Mouse (Mus musculus): ENCODE results near the gene Cog6.
"Not testable (repeated sequence)": the region's sequence is repeated elsewhere in the genome, so short reads cannot be mapped to it uniquely, and the experiment has no call there.

Gene Cog6

DNA sequence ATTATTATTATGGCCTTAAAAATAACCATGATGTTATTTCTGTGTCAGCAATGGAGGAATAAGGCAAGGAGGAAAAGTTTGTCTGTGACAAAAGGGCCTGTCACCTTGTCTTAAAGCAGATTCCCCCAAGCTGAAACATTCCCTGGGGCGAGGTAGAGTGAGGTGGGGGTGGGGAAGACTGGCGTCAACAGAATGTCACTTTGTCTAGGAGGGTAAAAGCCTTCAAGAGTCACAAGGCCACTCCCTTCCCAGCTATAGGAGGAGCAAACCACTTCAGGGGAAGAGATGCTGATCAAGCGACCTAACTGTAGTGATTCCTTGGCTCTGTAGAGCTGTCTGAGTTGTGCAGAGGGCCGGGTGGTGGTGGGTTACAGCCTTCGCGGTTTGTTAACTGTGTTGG lies 14.5 kb upstream of the Cog6 start:
- no peak for DNase-seq

DNA sequence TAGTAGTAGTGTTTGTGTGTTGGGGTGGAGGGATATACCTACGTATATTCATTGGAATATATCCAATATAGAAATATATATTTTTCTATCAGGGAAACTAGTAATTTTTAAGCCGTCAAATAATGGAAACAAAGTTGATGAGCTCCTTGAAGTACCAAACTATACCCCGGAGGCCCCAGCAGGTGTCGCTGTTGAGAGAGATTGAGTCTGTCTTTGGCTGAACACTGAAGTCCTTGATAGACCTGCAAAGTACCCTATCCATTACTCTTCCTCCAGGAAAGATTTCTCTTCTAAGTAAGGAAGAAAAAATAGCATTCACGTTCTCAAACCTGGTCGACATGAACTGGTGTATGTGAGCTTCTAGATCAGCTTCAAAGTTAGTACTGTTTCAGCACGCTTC lies 12.0 kb upstream of the Cog6 start:
- peak; percentile 66 for DNase-seq

DNA sequence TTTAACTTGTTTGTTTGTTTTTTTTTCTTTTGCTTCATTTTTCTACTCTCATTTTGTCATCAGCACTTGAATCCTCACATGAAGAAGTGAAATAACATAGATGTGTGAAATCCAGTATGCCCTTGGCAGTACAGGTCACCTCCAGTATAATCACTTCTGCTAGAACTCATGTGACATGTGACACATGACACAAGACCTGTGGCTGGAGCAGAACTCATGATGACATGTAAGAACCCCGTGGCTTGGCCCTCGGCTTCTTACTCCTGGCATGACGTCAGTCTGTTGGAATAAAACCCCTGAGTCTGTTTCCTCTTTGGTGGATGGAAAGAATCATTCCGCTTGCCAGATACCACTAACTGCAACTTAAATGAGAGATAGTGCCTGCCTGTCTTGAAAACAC lies 10.3 kb upstream of the Cog6 start:
- no peak for DNase-seq

DNA sequence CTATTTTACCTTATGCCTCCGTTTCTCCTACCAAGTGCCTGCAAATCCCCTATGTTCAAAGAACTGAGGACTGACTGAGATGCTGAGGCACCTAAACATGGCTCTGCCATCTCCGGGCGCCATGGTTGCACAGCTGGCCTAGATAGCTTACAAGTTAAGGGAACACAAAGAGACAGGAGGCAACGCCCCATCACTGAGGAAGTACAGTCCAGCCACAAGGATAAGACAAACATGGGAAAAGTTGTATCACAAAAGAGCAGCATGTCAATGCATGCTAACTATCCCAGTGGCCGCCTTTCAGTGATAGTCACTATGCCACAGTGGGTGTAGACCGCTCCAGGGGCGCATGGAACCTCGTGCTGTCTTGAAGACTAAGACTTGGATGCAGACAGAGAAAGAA lies 9.6 kb downstream of the Cog6 start:
- no peak for DNase-seq

DNA sequence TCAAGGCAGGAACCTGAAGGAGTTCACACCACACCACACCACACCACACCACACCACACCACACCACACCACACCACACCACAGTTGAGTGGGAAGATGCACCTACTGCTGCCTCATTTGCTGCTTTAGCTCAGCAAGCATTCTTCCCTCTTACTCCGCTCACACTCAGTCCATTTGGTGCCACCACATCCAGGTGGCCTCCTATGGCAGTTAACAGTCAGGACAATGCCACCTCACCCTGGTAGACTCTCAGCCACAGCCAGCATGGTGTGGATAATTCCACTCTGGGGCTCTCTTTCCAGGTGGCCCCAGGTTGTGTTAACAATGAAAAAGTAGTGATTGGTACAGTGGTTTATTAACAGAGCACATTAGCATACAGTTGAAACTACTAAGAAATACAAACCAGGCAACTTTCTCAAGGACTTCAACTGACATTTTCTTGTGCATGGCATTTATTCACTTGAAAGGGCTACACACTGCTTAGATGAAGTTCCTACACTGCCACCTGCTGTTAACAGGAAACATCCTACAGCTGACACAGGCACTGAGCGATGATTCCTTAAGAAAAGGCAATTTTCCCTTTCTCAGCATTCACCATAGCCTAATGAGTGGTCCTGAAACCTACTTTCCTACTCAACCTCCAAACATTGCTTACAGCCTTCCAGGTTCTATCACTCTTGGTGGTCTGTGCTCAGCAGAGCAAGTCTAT lies 12.5 kb downstream of the Cog6 start:
- DNase-seq, result peak; percentile 29

DNA sequence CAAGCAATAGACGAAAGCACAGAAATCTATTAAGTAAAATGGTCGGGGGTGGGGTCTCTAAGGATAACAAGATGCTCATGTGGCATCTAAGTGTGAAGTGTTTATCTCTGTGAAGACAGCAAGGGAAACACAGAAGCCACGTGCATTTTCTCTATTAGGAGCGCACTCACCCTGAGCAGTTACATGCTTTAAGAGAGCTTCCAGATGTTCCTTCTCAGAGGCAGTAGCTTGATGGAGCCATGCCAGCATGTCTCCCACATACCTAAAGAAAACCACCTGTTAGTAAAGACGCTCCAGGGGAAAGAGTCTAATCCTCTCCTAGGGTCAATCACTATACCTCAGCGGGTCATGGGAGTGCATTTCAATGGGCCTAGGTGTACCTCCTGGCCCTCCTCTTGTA lies 15.0 kb downstream of the Cog6 start:
- DNase-seq, result no peak

DNA sequence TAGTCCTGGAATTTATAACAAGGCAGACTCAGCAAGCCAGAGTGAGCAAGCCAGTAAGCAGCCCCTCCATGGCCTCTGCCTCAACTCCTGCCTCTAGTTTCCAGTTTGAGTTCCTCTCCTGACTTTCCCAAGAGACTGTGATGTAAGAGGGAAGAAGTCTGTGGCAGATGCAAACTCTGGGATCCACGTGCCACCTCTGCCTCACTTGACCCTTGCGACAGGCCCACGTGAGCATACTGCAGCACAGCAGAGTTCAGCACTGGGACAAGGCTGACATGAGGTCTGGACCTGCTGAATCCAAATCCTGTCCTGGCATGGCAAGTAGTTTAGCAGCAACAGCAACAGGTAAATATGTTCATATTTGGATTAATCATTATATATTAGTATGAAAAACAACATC lies 17.0 kb downstream of the Cog6 start:
- no peak for DNase-seq

DNA sequence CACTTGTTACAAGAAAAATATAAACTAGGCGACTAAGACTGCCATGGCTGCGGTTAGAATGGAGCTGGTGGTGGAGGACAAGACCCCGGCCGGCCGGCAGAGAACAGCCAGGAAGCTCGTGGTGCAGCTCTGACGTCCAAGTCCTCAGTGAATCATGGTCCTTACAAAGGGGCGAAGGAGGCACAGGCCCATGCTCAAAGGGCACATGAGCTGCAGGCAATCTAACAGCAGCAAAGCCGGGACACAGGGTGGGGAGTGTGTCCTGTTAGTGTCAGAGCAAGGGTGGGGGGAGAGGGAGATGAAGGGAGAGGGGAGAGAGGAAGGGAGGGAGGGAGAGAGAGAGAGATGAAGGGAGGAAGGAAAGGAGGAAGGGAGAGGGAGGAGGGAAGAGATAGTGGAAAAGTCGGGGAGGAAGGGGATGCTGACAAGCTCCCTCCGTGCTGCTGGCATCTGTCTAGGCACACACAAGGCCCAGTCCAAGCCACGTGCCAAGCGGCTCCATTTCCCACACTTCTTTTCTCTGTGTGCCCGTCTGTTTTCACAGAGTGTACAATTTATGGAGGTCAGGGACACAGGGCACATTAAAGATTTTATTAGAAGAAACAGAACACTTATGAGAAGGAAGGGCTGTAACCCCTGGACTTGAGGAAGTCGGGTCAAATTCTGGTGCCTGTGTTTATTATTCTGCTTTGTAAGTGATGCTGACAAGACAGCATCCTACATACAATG lies 17.9 kb downstream of the Cog6 start:
- no peak for DNase-seq

DNA sequence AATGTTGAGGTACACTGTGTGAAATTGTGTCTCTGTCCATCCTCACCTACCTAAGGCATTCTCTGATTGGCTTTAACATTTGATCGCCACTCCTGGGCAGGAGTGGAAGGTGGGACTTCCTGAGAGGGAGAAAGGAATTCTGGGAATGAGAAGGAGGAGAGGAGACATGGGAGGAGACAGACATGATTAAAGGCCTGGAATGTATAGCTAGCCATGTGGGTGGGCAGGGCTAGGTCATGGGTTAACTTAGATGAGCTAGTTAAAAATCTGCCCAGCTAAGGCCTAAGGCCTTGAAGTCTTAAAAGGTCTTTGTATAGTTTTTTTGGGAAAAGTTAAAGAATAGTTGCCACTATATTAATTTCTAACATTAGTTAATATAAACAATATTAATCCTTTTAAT lies 19.7 kb downstream of the Cog6 start:
- DNase-seq, result no peak

DNA sequence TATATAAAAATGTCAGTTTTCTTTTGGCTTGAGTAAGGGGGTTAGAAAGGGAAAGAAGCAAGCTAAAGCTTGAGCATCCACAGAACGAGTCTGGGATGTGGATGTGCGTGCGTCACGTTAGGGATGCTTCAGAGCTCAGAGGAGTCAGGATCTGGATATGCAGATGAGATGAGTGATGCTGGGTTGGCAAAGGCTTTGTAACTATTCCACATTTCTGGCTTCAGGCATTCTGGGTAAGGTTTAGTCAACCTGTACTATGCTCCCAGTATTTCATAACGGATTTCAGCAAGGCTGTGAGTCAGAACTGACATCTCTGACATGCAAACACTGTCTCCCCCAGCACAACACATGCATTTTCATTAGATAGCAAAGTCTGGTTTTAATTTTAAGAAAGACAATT lies 20.4 kb downstream of the Cog6 start:
- no peak for DNase-seq

DNA sequence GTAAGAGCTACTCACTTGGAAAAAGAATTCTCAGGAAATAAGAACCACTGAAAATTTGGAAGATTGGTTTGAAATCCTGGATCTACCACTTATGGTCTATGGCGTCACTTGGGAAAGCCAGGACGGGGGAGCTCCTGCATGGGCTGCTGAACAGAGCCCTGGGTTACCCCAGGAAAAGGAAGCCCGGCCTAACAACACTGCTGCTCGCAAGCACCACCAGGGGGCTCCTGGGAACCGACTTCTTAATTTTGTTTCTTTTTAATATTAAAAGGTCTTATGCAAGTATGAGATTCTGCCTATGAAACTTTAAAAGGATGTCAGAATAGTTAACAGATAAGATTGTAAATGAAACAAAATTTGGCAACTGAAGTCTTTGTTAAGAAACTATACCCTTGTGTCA lies 22.4 kb downstream of the Cog6 start:
- no peak for DNase-seq

DNA sequence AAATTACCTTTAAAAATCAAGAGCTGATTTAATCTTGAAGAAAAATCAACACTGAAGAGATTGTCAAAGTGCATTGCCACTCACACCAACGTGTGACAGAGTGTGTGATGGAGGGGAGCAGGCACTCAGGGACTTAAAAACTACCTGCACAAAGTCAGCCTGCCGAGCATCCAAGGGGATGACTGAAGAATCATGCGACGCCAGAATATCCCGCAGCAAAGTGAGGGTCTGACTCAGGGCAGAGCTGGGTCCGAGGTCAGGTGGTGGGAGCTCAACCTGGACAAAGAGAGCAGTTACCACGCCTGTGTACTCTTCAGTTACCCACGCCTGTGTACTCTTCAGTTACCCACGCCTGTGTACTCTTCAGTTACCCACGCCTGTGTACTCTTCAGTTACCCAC lies 23.7 kb downstream of the Cog6 start:
- DNase-seq, result no peak

DNA sequence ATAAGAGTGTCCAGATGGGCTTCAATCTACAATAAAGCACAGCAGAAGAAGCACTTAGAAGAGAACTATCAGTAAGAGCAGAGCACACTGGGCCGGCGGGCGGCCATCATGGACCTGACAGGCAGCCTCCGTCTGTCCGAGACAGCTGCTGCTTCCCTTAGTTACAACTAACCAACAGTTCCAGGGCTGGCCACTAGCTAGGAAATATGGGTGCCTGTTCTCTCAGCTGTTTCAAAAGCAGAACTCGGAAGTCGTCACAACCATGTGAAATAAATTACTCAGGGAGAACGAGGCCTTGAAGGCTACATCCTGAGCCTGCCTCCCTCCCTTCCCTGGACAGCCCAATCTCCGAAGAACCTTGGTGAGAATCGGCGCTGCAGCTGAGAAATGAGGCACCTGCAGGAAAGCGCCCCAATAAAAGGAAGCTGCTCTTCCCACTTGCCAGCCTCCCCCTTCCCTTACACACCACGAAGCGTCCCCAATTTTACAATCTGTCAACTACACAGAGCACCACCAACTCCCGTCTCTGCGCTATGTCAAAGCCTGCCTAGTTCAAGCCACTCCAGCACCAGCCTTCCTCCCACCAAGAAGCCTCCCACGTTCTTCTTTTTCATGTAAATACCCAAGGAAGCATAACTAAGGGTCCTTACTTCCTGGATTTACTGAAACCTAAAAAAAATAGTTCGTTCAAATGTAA lies 26.8 kb downstream of the Cog6 start:
- DNase-seq, result no peak

DNA sequence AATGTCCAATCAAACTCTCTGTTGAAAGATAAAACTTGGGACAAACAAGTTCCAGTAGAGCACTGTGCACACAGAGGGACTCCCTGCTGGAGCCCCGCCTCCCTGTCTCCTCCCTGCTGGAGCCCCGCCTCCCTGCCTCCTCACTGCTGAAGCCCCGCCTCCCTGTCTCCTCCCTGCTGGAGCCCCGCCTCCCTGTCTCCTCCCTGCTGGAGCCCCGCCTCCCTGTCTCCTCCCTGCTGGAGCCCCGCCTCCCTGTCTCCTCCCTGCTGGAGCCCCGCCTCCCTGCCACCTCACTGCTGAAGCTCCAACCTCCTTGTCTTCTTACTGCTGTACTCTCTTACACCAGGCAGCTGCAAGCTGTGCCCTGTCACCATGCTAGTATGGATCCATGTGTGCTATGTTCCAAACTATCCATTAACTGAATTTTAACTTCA lies 31.5 kb downstream of the Cog6 start:
- not testable (repeated sequence) for DNase-seq

DNA sequence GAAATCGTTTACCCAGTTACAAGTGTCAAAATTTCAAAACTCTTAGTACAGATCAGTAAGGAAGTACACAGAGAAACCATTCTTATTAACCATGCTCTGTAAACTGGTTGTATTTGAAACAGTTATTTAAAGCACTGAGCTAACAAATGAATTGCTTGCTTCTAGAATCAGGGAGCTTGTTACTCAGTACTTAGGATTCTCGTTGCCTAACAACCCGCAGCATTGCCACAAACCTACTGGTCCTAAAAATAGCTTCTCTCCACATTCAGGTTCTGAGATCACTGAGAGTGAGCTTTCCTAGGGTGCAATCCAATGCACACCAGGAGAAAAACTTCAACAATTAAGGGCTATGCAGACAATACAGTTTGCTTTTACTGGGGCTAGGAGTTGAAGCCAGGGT lies 33.3 kb downstream of the Cog6 start:
- no peak for DNase-seq

DNA sequence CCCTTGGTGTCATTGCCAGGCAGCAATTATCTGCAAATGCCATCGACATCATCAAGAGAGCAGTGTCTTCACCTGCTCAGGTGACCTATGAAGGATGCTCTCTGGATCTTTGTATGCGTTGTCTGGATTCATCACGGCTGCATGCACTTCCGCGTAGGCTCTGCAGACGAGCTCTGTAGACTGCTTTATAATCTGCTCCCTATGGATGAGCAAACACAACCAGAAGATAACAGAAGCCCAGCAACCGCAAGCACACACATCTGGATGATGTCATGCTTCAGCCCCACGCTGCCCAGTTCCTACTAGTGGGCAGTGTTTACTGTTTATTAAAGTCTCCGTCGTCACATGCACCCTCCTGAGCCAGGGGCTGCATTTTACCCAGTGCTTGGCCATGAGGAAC lies 34.0 kb downstream of the Cog6 start:
- DNase-seq, result no peak

DNA sequence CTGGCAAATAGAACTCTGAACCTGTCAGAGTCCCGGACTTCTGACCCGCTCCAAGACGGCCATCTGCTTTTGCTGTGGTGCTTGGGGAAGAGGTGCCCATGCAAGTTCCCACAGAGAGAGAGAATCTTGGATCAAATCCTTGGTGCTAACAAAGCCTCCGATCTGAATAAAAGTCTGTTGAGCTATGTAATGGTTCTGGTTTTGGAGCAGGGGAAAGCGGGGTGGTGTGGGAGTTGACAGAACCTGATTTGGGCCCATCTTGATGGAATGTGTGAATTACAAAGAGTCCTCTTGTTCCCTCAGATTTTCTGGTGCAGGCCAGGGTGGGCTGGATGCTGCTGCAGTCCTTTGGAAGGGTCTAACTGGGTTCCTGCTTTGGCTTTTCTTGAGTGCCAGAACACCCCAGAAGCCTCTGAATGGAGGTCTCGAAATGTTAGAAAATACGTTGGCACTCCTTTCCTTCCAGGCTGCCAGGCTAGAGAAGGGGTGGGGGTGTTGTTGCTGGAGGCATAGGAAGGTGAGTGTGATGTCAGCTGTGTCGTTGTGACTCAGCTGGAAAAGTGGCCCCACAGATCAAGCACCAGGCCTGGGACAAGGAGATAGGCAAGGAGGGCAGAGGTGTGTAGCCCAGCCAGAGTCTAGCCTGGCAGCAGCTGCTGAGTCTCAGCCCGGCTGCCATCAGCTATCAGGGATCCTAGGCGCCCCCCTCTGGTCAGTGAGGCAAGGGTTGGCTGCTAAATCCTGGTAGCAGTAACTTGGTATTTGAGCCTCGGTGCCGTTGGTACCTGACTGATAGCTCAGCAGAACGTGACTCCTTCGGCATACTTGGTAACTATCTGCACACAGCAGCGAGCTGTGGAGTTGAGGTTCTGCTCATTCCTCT lies 42.1 kb downstream of the Cog6 start:
- peak; percentile 81 for DNase-seq

DNA sequence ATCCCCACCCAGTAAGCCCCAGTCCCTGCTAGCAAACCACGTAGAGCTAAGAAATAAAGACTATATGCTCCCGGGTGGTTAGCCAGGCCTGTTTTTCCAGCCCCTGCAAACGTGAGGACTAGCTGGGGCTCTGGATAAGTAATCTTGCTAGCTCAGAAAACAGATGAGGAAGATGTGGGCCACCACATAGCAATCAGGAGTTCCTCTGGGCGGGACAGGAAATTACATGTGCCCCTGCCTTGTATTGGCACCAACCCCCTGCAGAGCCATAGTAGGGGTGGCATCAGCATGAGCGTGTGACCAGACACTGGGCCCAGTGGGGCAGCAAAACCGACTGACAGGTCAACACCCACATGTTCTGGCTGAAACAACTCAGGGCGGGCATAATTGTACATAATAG lies 44.1 kb downstream of the Cog6 start:
- DNase-seq, result peak; percentile 25

DNA sequence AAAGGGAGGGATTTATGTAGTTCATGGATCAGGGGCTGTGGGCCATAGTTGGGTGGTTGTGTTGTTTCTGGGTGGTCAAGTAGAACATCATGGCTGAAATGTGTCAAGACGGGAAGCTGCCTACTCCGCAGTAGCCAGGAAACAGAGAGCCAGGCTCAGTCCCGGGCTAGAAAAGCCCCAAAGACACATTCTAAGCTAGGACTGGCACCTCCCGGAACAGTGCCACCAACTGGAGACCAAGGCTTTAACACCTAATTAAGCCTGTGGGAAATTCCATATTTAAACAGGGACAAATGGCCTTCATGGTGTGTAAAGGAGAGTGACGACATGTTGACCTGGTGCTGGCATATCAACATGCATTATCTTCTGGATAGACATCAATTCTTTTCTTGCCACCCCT lies 50.0 kb downstream of the Cog6 start:
- no peak for DNase-seq

DNA sequence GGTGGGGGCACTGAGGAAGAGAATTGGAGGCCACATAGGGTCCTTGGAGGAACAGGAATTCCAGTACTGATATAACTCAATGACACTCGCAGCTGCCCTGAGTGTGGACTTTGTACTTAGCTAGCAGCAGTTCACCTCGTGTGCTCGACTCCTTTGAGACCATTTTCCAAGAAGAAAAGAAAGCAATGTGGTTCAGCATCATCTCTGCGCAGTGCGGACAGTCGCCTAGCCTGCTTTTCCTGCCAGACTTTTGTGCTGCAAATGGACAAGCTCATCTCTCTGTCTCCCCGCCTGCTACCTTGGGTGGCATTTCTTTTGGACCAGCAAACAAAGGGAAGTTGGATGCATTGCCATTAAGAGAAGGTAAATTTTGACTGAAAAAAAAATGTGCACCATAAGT lies 52.8 kb downstream of the Cog6 start:
- DNase-seq, result no peak

DNA sequence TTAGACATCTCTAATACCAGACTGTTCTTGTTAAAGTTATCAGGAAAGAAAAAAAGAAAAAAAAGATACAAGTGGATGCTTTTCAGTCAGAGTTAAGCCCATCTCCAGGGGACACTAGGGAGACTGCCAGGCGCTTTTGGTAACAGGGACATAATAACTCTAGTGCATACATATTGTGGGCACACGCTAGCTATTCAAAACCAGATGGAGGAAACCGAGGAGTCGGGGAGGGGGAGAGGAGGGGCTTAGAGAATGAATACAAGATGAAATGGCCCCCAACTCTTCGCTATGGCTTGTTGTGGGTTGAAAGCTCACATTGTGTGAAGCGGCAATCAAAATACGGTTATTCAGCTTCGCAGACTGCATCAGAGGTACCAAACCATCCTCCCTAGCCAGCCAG lies 53.6 kb downstream of the Cog6 start:
- no peak for DNase-seq

DNA sequence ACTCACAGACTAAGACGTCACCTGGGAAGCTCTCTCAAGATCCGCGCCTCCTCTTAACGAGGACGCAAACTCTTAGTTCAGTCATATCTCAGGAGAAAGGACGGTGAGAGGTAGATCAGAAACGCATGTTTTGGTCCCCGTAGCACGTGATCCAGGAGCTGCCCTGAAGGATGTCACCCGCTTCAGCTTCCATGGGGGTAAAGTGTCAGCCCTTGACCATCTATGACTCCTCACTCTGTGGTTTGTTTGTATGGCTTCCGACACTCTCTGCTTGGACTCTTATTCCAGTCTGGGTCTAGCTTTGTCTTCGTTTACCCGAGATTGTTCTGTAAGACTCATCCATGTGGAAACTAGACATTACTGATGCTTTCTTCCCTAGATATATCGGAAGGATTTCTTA lies 54.6 kb downstream of the Cog6 start:
- DNase-seq, result no peak

DNA sequence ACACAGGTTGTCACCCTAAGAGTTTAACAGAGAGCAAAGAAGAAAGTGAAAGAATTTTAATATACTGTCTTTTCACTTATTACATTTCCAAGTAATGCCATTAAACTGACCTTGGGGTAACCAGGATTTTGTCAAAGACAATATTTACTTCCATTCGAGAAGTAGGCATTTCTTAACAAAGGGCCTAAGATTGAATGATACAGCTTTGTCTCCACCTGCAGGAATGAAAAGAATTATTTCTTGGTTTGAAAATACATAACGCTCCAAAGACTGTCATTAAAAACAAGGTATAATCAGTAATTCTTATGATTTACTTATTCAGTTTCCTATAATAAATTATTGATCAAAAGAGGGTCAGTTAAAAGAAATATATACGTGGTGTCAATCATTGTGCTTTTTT lies 55.4 kb downstream of the Cog6 start:
- DNase-seq, result no peak
